Mouse (Mus musculus) monocyte, adult 5-6 weeks (primary cell): ENCODE measurements at regions not wholly inside any gene's neighbourhood (a gene's known extent, or its start where the extent isn't known, plus 50 kb on each side); places are given as distances from the start of the nearest gene placed in this dataset.

Experiments used
- ATAC-seq: fragments of 153-309, 156-312 bp; replicated peaks from 2 replicates; pipeline ENCODE4 v1.8.0; 2017; ENCODE audit warnings: mild to moderate bottlenecking; ENCODE audit not compliant: low TSS enrichment, insufficient number of reproducible peaks, severe bottlenecking, poor library complexity, low FRiP score

DNA sequence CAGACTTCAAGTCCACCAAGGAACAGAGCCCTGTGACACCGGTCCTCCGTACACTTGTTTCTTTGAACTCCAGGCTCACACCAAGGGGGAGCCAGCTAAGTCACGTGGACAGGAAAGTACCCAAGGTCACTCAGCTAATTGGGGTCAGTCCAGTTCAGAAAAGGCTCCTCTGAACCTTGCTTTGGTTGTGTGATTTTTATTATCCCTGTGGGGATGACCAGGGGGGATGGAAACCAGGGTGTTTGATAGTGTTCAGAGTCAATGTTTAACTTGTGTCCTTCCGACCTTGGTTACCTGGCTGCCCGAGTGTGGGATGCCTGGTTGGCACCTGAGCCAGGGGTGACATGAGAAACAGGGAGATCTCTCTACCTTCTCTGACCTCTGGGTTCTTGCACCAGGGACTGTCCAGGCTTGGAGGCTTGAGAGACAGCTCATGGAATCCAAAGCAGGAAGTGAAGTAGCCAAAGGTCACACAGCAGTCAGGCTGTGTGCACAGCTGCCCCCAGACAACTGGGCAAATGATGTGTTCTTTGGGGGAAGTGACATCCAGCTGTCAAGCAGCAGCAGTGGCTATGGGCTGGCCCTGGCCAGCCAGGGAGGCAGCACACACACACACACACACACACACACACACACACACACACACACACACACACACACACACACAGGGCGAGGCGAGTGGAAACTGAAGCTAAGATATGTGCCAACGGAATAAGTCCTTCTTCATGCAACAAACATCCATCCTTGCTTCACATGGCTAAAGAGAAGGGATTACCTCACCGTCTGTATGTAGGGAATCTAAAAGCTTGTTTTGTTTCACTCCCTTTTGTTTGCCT, 250.5 kb upstream of the Zmiz1 start:
- no peak for ATAC-seq

DNA sequence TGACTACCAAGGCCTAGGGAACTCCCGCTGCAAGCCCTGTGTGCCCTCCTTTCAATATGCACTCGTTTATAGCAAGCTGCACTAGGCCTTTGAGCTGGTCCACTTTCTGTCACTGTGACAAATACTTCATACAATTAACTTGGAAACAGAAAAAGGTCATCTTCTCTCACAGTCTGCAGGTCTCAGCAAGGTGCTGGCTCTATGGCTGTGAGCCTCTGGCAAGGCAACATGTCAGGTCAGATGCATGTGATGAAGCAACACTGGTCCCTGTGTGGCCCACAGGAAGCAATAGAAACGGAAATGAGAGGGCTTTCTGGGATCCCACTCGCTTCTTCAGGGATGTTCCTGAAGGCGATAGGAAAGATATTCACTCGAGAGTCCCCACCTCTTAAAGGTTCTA, 245.9 kb upstream of the Zmiz1 start:
- no peak for ATAC-seq

- ATAC-seq, result no peak
Measured at GRCm38 (mm10) chr14:25223091-25223490, 235.9 kb upstream of the Zmiz1 start.

GRCm38 (mm10) chr14:25225214-25225613, 233.8 kb upstream of the Zmiz1 start:
- no peak for ATAC-seq

- ATAC-seq, result no peak
Measured at GRCm38 (mm10) chr14:25226155-25226839, 232.7 kb upstream of the Zmiz1 start.

GRCm38 (mm10) chr14:25226840-25227506, 232.0 kb upstream of the Zmiz1 start:
- no peak for ATAC-seq

DNA sequence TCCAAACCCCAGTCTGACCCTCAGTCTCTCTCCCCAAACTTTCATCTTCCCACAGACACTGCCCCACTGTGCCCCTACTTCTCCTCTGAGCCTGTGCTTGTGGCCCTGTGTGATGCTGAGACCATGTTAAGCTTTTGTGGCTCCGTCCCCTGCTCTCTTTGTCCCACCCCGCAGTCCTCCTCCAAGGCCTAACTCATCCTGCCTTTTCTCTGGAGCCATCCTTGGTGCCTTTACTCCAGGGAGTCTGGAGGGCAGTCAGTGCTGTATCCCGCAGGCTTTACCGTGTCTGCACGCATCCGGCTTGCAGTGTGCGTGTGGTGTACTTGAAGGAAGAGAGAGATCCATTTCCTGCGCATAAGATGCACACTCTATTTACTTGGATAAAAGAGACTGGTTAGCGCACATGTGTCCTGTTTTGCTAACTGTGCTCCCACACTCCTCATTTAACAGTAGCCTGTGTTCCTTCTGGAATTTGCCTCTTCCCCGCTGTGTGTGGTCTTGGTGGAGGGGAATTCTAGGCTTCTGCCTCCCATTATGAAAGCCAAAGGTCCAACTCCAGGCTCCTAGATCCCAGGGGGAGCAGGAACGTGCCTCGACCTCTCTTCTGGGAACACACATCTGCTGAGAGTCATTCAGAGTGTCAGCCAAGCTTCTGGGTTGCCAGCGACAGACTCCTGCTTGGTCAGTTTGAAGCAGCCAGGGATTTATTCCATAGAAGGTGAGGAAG, 230.5 kb upstream of the Zmiz1 start:
- no peak for ATAC-seq

DNA sequence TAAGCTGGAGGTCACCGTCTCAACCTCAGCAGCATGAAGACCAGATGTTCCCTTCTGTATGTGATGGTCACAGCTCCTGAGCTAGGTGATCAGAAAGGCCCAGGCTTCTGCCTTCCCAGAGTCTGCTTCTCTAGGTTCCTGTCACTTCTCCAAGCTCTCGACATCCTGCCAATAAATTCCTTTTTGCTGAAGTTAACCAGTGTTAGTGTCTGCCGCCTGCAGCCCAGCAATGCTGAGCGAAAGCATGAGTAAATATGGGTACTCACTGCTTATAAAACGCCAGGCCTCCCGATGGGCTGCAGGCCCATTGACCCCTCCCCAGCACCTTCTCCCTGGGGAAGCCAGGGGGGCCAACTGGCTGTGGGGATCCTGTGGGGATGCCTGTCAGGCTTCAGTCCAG, 229.4 kb upstream of the Zmiz1 start:
- no peak for ATAC-seq

GRCm38 (mm10) chr14:25231881-25232280, 227.1 kb upstream of the Zmiz1 start:
- no peak for ATAC-seq

DNA sequence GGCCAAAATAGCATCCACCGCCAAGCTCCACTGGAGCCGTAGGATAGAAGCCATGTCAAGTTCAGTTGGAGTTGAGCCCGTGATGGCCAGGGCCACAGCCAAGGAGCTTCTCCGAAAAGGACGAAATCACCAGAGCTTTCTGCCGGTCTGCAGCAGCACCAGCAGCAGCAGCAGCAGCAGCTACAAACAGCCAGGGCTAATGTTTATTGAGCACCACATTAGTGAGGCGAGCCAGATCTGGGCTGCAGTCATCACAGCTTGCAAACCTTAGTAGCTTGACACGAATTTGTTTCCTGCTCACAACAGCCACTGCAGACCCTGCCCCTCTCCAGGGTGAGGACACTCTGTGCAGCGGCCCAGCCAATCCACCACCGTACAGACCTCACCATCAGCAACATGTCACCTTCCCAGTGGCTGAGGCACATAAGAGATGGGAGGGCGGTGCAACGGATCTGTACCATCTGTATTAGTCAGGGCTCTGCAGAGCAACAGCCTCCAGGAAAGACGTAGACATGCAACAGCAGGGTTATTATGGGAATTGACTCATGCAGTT, 222.5 kb upstream of the Zmiz1 start:
- no peak for ATAC-seq

- no peak for ATAC-seq
Measured at GRCm38 (mm10) chr14:25239335-25239960, 219.5 kb upstream of the Zmiz1 start.

DNA sequence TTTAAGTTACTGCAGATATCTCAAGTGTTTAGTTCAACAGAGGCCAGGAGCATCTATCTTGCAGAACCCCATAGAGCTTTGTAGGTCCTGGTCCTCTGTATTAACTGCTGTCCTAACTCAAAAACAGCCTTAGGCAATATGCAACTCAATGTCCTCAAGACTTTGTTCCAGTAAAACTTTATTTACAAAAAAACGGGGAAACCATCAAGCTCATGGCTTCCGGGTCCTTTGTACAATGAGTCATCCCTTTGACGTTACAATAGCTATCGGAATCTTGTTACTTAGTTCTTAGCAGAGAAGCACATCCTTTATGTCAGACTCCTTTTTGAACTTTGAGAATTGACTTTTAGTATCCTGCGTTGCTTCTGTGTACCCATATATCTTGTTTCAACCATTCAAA, 216.2 kb upstream of the Zmiz1 start:
- ATAC-seq, result no peak

- ATAC-seq, result no peak
Measured at GRCm38 (mm10) chr14:25243289-25243688, 215.7 kb upstream of the Zmiz1 start.

GRCm38 (mm10) chr14:25243698-25244097, 215.3 kb upstream of the Zmiz1 start:
- ATAC-seq, result no peak

DNA sequence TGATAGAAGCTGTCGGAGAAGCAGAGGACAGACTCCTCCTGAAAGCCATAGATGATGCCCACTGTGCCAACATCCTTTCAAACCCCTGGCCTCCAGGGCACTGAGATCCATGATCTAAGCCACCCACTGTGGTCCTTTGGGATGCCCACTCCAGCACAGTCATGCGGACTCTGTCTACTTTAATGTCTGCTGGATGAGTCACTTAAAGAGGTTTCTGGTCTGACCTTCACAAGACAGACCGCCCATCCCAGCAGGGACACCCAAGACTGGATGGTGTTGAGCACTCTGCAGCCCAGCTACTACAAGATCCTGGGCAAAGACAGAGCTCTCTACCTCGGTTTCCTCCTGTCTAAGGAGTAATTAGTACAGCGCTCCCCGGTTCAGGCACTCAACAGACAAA, 214.1 kb upstream of the Zmiz1 start:
- no peak for ATAC-seq

DNA sequence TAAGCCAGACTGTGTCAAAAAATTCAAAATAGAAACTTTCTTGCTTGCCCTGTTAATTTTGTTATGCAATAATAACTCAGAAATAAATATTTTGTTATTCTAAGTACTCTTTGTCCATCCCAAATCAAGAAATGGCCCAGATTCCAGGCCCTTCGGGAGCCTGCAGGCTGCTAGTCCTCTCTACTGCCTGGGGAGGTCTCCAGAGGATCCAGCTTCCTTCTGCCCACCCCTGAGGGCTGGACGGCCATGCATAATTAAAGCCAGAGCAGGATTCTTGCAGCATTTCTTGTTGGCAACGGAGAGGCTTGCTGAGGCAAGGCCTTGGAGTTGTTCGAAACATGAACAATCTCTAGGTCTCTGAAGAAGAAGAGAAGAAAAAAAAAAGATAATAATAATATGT, 213.3 kb upstream of the Zmiz1 start:
- no peak for ATAC-seq

DNA sequence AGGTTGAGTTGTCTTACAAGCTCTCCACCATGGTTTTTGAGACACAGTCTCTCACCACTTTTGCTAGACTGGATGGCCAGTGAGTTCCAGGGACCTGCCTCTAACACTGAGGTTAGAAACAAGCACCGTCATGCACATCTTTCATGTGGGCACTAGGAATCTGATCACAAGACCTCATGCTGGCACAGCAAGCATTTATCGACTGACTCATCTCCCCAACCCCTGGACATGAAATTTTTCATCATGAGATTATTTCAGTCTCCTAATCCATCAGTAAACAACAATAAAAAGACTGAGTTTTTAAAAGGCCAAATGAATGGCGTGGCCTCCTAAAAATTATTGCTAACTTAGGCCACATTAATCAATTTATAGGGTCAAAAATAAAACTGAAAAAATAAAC, 210.0 kb upstream of the Zmiz1 start:
- no peak for ATAC-seq

- ATAC-seq, result no peak
Measured at GRCm38 (mm10) chr14:25253016-25253850, 205.8 kb upstream of the Zmiz1 start.
